Mouse (Mus musculus): Measurements from ENCODE around the gene Rab40c. TPM values are rescaled to one million over a fixed set of nuclear protein-coding genes. Genes with fewer than 3 reads are reported as not detected.

Rab40c gene
- polyA plus RNA-seq, 1 experiment from 2014 or later = 48.7 TPM

DNA sequence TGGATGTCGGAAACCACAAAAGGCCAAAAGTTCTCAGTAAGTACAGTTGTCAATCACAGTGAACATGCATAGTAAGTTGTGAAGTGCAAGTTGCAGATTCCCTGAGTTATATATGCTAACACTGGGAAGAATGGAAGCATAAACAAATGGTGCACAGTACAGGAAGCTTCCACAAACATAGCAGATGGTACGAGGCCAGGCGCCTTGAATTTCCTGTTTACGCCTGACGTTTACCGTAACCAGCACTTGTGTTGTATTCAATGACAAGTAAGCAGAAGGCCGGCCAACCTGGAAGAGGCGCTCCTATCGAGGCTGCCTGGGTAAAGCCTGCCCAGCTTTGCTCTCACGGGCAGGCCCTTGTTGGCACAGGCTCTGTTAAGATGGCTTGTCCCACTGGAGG lies 32.1 kb downstream of the Rab40c start:
- H3K27me3 ChIP-seq = no peaks in the 10 kb centered on the region
- H3K27ac ChIP-seq = no peak overlapping the region
- no peak overlapping the region for H3K4me3 ChIP-seq
- peaks cover 7% of the 10 kb centered on the region; the same call in 1 of the 2 replicates for H3K4me1 ChIP-seq (replicated peaks)
- H3K36me3 ChIP-seq = peaks cover 66% of the 10 kb centered on the region
- WGBS = 93% methylated on average over 10 of the region's 10 CpGs
- H3K9me3 ChIP-seq = no peaks in the 10 kb centered on the region
- no peak overlapping the region for H3K4me2 ChIP-seq
- H3K9ac ChIP-seq = no peak overlapping the region
- no peak for ATAC-seq (ENCODE audit: low FRiP score)

DNA sequence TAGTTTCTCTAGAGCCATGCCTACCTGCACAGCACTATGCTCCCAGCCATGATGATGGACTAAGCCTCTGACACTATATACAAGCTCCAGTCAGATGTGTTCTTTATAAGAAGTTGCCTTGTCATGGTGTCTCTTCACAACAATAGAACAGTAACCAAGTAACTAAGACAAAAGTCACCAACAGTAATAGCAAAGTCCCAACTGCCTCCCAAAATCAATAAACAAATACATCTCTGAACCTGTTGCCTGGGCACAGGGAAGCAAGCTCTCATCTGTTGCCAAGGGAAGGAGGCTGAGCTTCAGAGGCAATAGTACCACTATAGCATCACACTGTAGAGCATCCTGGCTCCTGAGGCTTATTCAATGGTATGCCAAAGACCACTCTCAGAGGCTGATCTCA lies 32.7 kb downstream of the Rab40c start:
- H3K27ac ChIP-seq = no peak overlapping the region
- no peak overlapping the region for H3K4me3 ChIP-seq
- H3K9ac ChIP-seq = no peak overlapping the region
- peaks cover 7% of the 10 kb centered on the region for H3K4me1 ChIP-seq (replicated peaks)
- H3K4me2 ChIP-seq = no peak overlapping the region
- no peaks in the 10 kb centered on the region for H3K9me3 ChIP-seq
- no peak for ATAC-seq (ENCODE audit: low FRiP score)
- peaks cover 70% of the 10 kb centered on the region for H3K36me3 ChIP-seq
- H3K27me3 ChIP-seq = no peaks in the 10 kb centered on the region

DNA sequence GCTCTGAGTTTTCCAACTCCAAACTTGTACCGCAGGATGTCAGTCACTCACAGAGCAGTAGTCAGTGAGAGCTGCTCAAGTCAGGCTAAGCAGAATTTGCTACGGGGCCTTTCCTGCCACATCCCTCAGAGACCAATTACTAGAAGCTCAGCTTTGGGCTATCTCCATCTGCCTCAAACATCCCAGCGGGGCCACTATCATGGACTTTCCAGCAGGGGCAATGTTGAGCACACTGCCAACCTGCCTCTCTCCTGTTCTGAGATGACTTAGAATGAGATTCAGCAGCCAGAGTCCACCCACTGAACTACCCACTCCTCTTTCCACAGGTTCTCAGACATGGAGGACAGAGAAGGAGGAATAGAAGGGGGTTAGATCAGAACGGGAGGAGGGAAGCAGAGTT lies 33.9 kb downstream of the Rab40c start:
- Histone ChIP-seq H3K36me3 (peaks cover 67% of the 10 kb centered on the region), H3K27me3 (no peaks in the 10 kb centered on the region), H3K4me3 (no peak overlapping the region), H3K4me1 (replicated peaks) (peaks cover 19% of the 10 kb centered on the region), H3K4me2 (no peak overlapping the region), H3K27ac (no peak overlapping the region), H3K9ac (no peak overlapping the region), H3K9me3 (no peaks in the 10 kb centered on the region)
- 68% methylated on average over 4 of the region's 4 CpGs for WGBS
- no peak for ATAC-seq (ENCODE audit: low FRiP score)

DNA sequence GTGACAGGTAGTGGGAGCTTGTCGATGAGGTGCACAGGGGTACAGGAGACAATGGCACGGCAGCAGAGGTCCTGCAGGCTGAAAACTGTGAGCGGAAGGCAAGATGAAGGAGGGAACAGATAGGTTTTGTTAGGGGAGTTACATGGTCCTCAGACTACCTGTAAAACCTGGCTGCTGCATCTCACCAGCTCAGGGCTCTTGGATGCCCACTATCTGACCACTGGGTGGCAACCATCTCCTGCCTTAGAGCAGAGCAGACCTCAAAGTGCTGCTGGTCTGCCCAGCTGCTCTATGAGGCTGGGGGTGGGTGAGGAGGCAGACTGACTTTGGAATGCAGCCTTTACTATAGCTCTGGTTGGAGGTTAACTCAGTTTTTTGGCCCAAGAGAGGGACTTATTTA lies 35.7 kb downstream of the Rab40c start:
- Histone ChIP-seq H3K36me3 (peaks cover 58% of the 10 kb centered on the region), H3K27ac (no peak overlapping the region), H3K27me3 (no peaks in the 10 kb centered on the region), H3K4me2 (no peak overlapping the region), H3K9me3 (no peaks in the 10 kb centered on the region), H3K9ac (no peak overlapping the region), H3K4me3 (no peak overlapping the region), H3K4me1 (replicated peaks) (peaks cover 29% of the 10 kb centered on the region)
- WGBS = 96% methylated on average over 3 of the region's 3 CpGs
- ATAC-seq (ENCODE audit: low FRiP score) = no peak

GRCm38 (mm10) chr17:25883268-25883667 lies 36.3 kb downstream of the Rab40c start:
- Histone ChIP-seq H3K4me3 (no peak overlapping the region), H3K4me2 (no peak overlapping the region), H3K36me3 (peaks cover 58% of the 10 kb centered on the region), H3K27me3 (no peaks in the 10 kb centered on the region), H3K9me3 (no peaks in the 10 kb centered on the region), H3K9ac (0 out of 2 replicates have a peak overlapping the region, but pooled peaks have one; percentile 35), H3K4me1 (replicated peaks) (peaks cover 29% of the 10 kb centered on the region), H3K27ac (0 out of 2 replicates have a peak overlapping the region, but pooled peaks have one; percentile 15)
- WGBS = 80% methylated on average over 8 of the region's 8 CpGs
- no peak for ATAC-seq (ENCODE audit: low FRiP score)

DNA sequence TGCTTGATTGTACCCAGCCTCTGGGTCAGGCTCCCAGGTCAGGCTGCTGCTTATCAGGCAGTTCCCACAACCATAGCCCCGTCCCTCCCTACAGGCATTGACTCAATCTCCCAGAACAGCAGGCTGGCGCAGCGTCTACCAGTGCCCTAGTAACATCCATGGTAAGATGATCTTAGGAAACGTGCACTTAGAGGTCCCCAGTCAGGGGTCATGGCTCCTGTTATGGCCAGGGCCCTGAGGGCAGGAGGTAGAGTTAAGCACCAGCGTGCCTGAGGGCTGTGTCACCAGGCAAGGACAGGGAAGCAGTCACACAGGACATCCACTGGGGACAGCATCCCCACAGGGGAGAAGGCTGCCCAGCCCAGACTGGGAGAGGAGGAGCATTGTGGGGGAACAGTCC lies 37.2 kb downstream of the Rab40c start:
- no peak overlapping the region for H3K9ac ChIP-seq
- no peak for ATAC-seq (ENCODE audit: low FRiP score)
- H3K4me1 ChIP-seq (replicated peaks) = peaks cover 31% of the 10 kb centered on the region
- 30% methylated on average over 5 of the region's 5 CpGs for WGBS
- no peak overlapping the region for H3K4me3 ChIP-seq
- H3K36me3 ChIP-seq = peaks cover 56% of the 10 kb centered on the region
- H3K27ac ChIP-seq = peak overlapping the region; percentile 46; the same call in 1 of the 2 replicates
- H3K4me2 ChIP-seq = no peak overlapping the region
- H3K27me3 ChIP-seq = no peaks in the 10 kb centered on the region
- no peaks in the 10 kb centered on the region for H3K9me3 ChIP-seq

- H3K4me1 ChIP-seq (replicated peaks) = peaks cover 37% of the 10 kb centered on the region
- H3K4me2 ChIP-seq = no peak overlapping the region
- no peak for ATAC-seq (ENCODE audit: low FRiP score)
- no peak overlapping the region for H3K9ac ChIP-seq
- no peaks in the 10 kb centered on the region for H3K9me3 ChIP-seq
- no peaks in the 10 kb centered on the region for H3K27me3 ChIP-seq
- H3K36me3 ChIP-seq = peaks cover 54% of the 10 kb centered on the region
- WGBS = 15% methylated on average over 4 of the region's 4 CpGs
- H3K27ac ChIP-seq = peak overlapping the region; percentile 46
- H3K4me3 ChIP-seq = no peak overlapping the region
Observed at GRCm38 (mm10) chr17:25881691-25882090, 37.8 kb downstream of the Rab40c start.

DNA sequence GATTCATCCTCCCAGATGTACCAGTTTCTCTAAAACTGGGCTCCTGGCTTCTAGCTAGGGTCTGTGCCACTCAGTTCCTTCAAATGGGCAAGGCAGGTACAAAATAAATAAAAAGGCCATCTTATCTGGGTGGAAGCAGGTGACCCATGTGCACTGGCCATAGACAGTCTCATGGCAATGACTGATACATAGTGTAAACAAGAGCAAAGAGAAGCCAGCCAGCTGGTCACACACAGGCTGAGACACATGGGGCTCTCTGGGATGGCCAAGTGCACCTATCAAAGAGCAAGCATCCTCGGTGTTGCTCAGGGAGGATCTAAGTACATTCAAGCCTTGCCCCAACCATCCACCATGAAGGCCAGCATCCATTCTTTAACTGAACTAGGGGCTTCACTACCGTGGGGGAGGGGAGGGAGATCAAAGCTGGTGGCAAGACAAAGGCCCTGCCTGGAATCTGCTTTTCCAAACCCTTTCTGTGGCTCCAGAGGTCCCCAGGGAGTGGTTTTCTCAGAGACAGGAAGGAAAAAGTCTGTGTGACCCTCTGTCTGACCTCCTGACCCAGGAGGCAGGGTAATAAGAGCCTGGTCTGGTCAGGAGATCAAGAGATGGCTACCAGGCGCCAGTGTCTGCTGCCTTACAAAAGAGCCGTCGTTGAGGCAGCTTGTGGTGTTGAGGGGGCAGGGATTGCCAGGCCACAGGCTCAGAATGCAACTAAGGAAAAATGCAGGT lies 38.5 kb downstream of the Rab40c start:
- Histone ChIP-seq H3K4me2 (no peak overlapping the region), H3K9ac (0 out of 2 replicates have a peak overlapping the region, but pooled peaks have one; percentile 0), H3K4me1 (replicated peaks) (peaks cover 44% of the 10 kb centered on the region), H3K27me3 (no peaks in the 10 kb centered on the region), H3K4me3 (no peak overlapping the region), H3K9me3 (no peaks in the 10 kb centered on the region), H3K36me3 (peaks cover 54% of the 10 kb centered on the region), H3K27ac (peak overlapping the region; percentile 46)
- WGBS = 4% methylated on average over 5 of the region's 5 CpGs
- ATAC-seq (ENCODE audit: low FRiP score) = no peak

DNA sequence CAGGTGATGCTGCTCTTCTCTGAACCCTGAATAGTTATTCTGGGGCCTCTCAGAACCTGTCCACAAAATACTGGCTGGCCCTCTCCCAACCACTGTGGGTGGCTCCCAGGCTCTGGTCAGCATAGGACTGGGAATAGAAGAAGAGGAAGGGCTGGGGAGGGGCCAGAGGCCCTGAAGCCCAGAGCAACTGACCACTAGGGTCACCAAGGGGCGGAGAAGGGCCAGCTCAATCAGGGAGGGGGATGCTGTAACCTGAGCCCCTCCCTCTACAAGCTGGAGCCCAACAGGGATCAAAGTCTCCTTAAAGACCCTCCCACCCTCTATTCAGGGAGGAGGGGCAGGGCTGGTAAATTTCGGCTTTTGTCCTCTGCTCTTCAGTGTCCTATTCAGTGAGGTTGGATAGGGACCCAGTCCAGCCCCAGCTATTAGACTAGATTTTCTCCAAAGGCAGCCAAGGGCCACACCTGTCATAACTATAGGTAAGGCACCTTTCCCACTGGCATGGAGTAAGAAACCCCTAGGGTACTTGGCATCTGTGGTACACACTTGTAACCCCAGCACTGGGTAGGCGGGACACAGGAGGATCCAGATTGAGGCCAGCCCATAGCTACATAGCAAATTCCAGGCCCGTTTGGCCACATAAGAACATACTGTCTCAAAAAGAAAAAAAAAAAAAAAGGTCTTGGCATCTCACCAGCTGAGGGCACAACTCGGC lies 39.2 kb downstream of the Rab40c start, which contains the start of gene Wfikkn1:
Wfikkn1 (minus strand) TSS at position 663 of the 715 bp plus-strand sequence.
- peaks cover 54% of the 10 kb centered on the region for H3K36me3 ChIP-seq
- H3K4me1 ChIP-seq (replicated peaks) = peaks cover 41% of the 10 kb centered on the region
- H3K4me2 ChIP-seq = no peak within 1 kb of the TSS
- no peaks in the 10 kb centered on the region for H3K27me3 ChIP-seq
- WGBS = 22% methylated on average over 5 of the region's 5 CpGs
- H3K27ac ChIP-seq = peak within 1 kb of the TSS; percentile 46
- no peak for ATAC-seq (ENCODE audit: low FRiP score)
- no peaks in the 10 kb centered on the region for H3K9me3 ChIP-seq
- H3K4me3 ChIP-seq = no peak within 1 kb of the TSS
- 0 out of 2 replicates have a peak within 1 kb of the TSS, but pooled peaks have one; percentile 0 for H3K9ac ChIP-seq

DNA sequence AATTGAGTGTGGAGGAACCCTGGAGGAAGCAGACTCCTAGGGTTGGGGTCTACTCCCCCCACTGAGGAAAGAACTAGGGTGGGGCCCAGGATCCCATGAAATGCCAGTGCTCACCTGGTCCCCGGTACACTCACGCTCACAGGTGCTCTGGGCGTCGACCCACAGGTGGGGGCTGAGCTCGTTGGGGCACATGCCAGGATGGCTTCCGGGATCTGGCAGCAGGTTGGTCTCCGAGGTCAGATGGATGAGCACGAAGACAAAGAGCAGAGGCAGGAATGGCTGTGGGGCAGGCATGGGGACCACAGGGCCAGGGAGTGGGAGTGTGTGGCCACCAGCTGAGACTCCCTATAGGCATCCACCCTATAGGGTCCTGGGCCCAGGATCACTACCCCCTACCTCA lies 39.8 kb downstream of the Rab40c start:
- H3K36me3 ChIP-seq = peaks cover 49% of the 10 kb centered on the region
- no peak overlapping the region for H3K4me2 ChIP-seq
- no peak overlapping the region for H3K4me3 ChIP-seq
- H3K27ac ChIP-seq = no peak overlapping the region
- peaks cover 40% of the 10 kb centered on the region for H3K4me1 ChIP-seq (replicated peaks)
- no peak overlapping the region for H3K9ac ChIP-seq
- no peak for ATAC-seq (ENCODE audit: low FRiP score)
- 68% methylated on average over 8 of the region's 8 CpGs for WGBS
- no peaks in the 10 kb centered on the region for H3K27me3 ChIP-seq
- no peaks in the 10 kb centered on the region for H3K9me3 ChIP-seq

GRCm38 (mm10) chr17:25879261-25879660 lies 40.3 kb downstream of the Rab40c start:
- Histone ChIP-seq H3K4me1 (replicated peaks) (peaks cover 44% of the 10 kb centered on the region), H3K9me3 (no peaks in the 10 kb centered on the region), H3K36me3 (peaks cover 44% of the 10 kb centered on the region), H3K4me3 (no peak overlapping the region), H3K4me2 (no peak overlapping the region), H3K27me3 (no peaks in the 10 kb centered on the region), H3K9ac (no peak overlapping the region), H3K27ac (no peak overlapping the region)
- no peak for ATAC-seq (ENCODE audit: low FRiP score)
- 39% methylated on average over 4 of the region's 4 CpGs for WGBS

DNA sequence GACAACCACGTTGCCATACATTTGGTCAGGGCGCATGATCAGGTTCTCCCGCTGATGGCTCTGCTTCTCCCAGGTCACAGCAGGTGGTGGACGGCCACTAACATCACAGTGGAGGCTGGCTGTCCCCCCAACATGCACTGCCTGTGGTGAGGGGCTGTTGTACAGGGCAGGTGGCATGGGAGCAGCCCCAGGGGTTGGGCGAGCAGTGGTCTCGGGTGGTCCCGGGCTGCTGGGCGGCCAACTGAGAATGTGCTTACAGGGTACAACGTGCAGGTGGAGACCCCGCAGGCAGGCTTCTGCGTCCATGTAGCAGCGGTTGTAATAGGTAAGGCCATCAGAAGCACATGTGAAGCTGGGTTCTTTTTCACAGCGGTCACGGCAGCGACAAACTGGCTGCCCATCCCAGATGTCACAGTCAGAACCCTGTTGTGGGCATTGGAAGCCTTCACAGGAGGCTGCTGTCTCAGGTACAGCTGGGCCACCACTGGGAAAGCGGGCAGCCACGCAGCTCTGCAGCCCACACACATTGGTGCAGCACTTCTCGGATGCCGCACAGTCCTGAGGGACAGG lies 40.8 kb downstream of the Rab40c start:
- H3K4me2 ChIP-seq = no peak overlapping the region
- no peak for ATAC-seq (ENCODE audit: low FRiP score)
- no peaks in the 10 kb centered on the region for H3K9me3 ChIP-seq
- 83% methylated on average over 19 of the region's 19 CpGs for WGBS
- H3K4me1 ChIP-seq (replicated peaks) = peaks cover 49% of the 10 kb centered on the region
- H3K27me3 ChIP-seq = no peaks in the 10 kb centered on the region
- no peak overlapping the region for H3K9ac ChIP-seq
- H3K36me3 ChIP-seq = peaks cover 38% of the 10 kb centered on the region
- H3K4me3 ChIP-seq = no peak overlapping the region
- H3K27ac ChIP-seq = no peak overlapping the region
